Mouse (Mus musculus): ENCODE data around the gene Ppfia1. TPM values are rescaled to one million over a fixed set of nuclear protein-coding genes. Genes with fewer than 3 reads are reported as not detected.
A peak's percentile ranks its signal among the peaks of the same experiment; 100 is the strongest.

Gene Ppfia1
- total and polyA plus RNA-seq, 2 experiments from 2014 or later: 14.3 to 30.4 TPM

DNA sequence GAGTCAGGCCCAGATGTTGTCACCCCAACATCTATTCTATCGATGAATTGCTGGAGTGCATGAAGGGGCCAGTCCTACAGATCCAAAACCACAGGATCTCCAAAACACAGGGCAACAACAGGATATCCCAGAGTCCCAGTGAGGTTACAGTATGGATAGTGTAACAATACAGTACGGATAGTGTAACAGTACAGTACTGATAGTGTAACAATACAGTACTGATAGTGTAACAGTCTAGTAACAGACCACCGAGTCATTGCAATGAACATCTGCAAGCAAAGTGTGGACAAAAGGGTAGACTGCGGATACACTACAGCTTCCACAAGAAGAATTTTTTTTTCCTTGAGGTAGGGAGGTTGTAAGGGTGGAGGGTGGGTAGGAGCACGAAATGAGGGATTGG lies 12.2 kb downstream of the Ppfia1 start:
- no peaks in the 10 kb centered on the region for H3K36me3 ChIP-seq (ENCODE audit: insufficient read depth, low read length)
- WGBS: 98% methylated on average over 5 of the region's 5 CpGs
- no peaks in the 10 kb centered on the region for H3K9me3 ChIP-seq (ENCODE audit: low read length)
- DNase-seq (ENCODE audit: low spot score): no peak
- H3K9ac ChIP-seq (replicated peaks; ENCODE audit: low read length, poor library complexity, severe bottlenecking): no peak overlapping the region
- H3K4me2 ChIP-seq (ENCODE audit: low read depth, low read length, poor library complexity, severe bottlenecking): no peak overlapping the region
- H3K27me3 ChIP-seq (ENCODE audit: insufficient read depth, low read length): no peaks in the 10 kb centered on the region
- H3K27ac ChIP-seq (ENCODE audit: low read depth, low read length): no peak overlapping the region
- no peaks in the 10 kb centered on the region for H3K4me1 ChIP-seq (ENCODE audit: insufficient read depth, low read length)
- H3K4me3 ChIP-seq (ENCODE audit: low read depth, low read length): no peak overlapping the region
- ATAC-seq (ENCODE audit: low FRiP score): no peak
- TF ChIP-seq CTCF (IDR thresholded peaks at IDR 0.05): no peak

DNA sequence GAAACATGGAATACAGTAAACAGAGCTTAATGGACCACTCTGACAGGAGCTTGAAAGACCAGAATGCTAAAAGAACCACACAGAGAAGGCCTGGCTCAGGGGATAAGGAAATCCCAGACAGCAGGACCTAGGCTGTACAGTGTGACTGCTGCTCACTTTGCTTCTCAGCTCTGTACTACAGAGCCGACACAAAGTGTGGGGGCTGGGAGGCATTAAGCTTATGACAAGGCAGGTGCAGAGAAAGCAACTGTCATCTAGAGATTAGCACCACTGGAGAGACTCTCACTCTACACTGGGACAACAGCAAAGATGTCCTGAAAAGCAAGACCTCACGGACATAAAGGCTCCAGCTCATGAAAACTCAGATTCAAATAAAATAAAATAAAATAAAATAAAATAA lies 14.4 kb downstream of the Ppfia1 start:
- TF ChIP-seq CTCF (IDR thresholded peaks at IDR 0.05): no peak
- no peak for DNase-seq (ENCODE audit: low spot score)
- Histone ChIP-seq H3K36me3 (ENCODE audit: insufficient read depth, low read length) (no peaks in the 10 kb centered on the region), H3K4me2 (ENCODE audit: low read depth, low read length, poor library complexity, severe bottlenecking) (no peak overlapping the region), H3K9me3 (ENCODE audit: low read length) (no peaks in the 10 kb centered on the region), H3K4me1 (ENCODE audit: insufficient read depth, low read length) (no peaks in the 10 kb centered on the region), H3K27me3 (ENCODE audit: insufficient read depth, low read length) (no peaks in the 10 kb centered on the region), H3K4me3 (ENCODE audit: low read depth, low read length) (no peak overlapping the region), H3K27ac (ENCODE audit: low read depth, low read length) (no peak overlapping the region), H3K9ac (replicated peaks; ENCODE audit: low read length, poor library complexity, severe bottlenecking) (no peak overlapping the region)
- no peak for ATAC-seq (ENCODE audit: low FRiP score)
- 67% methylated on average over 2 of the region's 2 CpGs for WGBS

DNA sequence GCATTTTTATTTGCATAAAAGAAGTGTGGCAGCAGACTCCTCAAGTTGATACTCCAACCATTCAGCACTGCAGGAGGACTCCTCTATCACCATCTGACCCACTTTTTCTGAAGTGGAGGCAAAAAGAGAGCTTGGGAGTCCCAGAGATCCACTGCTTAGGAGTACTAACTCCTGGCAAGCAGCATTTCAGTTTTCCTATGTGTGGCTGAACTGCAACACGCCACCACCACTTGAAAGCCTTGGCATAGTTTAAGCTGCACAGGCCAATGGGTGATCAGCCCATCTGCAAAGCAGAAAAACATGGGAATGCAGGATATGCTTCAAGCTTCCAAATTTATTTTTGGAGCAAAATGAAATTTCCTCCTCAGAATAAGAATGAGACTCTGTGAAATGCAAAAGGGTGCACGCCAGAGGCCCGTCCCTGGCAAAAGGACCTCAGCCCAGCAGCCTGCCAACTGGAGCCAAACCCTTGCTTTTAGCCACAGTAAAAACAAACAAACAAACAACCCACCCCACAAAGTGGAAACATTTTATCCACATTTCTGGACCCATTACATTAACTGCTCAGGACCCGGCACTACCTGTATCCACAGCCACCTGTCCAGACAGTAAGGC lies 15.4 kb downstream of the Ppfia1 start:
- Histone ChIP-seq H3K9me3 (ENCODE audit: low read length) (no peaks in the 10 kb centered on the region), H3K36me3 (ENCODE audit: insufficient read depth, low read length) (no peaks in the 10 kb centered on the region), H3K27ac (ENCODE audit: low read depth, low read length) (peak overlapping the region; percentile 32; the same call in 1 of the 2 replicates), H3K4me3 (ENCODE audit: low read depth, low read length) (no peak overlapping the region), H3K4me1 (ENCODE audit: insufficient read depth, low read length) (no peaks in the 10 kb centered on the region), H3K9ac (replicated peaks; ENCODE audit: low read length, poor library complexity, severe bottlenecking) (no peak overlapping the region), H3K4me2 (ENCODE audit: low read depth, low read length, poor library complexity, severe bottlenecking) (no peak overlapping the region), H3K27me3 (ENCODE audit: insufficient read depth, low read length) (no peaks in the 10 kb centered on the region)
- 71% methylated on average over 4 of the region's 4 CpGs for WGBS
- DNase-seq (ENCODE audit: low spot score) (peak; percentile 41), ATAC-seq (ENCODE audit: low FRiP score) (no peak)
- TF ChIP-seq CTCF (IDR thresholded peaks at IDR 0.05): no peak

DNA sequence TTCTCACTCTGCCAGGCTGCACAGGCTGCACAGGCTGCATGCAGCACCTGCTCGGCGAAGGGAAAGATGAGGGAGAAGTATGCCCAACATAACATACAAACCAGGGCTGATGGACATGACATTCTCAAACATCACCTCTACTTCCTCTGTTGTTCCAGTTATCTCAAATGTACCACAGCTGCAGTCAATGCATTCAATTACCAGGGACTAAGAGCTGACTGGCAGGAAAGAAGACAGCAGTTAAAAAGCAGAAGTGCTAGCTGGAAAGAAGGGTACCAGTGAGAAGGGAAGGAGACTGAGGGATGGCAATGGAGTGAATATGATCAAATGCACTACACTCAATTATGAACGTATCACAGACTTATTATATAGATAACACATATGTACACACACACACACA lies 17.2 kb downstream of the Ppfia1 start:
- Histone ChIP-seq H3K27me3 (ENCODE audit: insufficient read depth, low read length) (no peaks in the 10 kb centered on the region), H3K4me3 (ENCODE audit: low read depth, low read length) (no peak overlapping the region), H3K9me3 (ENCODE audit: low read length) (no peaks in the 10 kb centered on the region), H3K9ac (replicated peaks; ENCODE audit: low read length, poor library complexity, severe bottlenecking) (no peak overlapping the region), H3K27ac (ENCODE audit: low read depth, low read length) (no peak overlapping the region), H3K36me3 (ENCODE audit: insufficient read depth, low read length) (no peaks in the 10 kb centered on the region), H3K4me2 (ENCODE audit: low read depth, low read length, poor library complexity, severe bottlenecking) (no peak overlapping the region), H3K4me1 (ENCODE audit: insufficient read depth, low read length) (no peaks in the 10 kb centered on the region)
- TF ChIP-seq CTCF (IDR thresholded peaks at IDR 0.05): no peak
- DNase-seq (ENCODE audit: low spot score) (no peak), ATAC-seq (ENCODE audit: low FRiP score) (no peak)
- 88% methylated on average over 3 of the region's 3 CpGs for WGBS

DNA sequence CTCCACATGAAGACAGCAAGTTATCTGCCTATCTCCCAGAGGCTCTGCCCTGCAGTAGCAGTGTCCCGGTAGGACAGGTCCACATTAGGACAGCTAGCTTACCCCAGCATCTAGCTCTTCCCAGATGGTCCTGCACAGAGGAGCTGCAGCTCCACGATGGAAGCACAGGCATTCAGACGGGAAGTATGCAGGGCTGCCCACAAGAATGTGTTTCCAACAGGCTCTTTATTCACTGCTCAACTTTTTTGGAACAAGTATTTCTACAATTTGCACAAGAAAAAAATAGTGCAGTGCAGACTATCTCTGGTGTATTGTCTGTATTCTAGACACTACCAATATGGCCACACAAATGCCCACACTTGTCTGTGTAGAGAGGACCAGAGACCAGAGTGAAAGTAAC lies 18.8 kb downstream of the Ppfia1 start:
- TF ChIP-seq CTCF (IDR thresholded peaks at IDR 0.05): no peak
- no peaks in the 10 kb centered on the region for H3K27me3 ChIP-seq (ENCODE audit: insufficient read depth, low read length)
- DNase-seq (ENCODE audit: low spot score): no peak
- H3K4me1 ChIP-seq (ENCODE audit: insufficient read depth, low read length): no peaks in the 10 kb centered on the region
- WGBS: 80% methylated on average over 3 of the region's 3 CpGs
- no peak overlapping the region for H3K27ac ChIP-seq (ENCODE audit: low read depth, low read length)
- ATAC-seq (ENCODE audit: low FRiP score): no peak
- H3K9ac ChIP-seq (replicated peaks; ENCODE audit: low read length, poor library complexity, severe bottlenecking): no peak overlapping the region
- H3K9me3 ChIP-seq (ENCODE audit: low read length): no peaks in the 10 kb centered on the region
- H3K4me2 ChIP-seq (ENCODE audit: low read depth, low read length, poor library complexity, severe bottlenecking): no peak overlapping the region
- no peaks in the 10 kb centered on the region for H3K36me3 ChIP-seq (ENCODE audit: insufficient read depth, low read length)
- H3K4me3 ChIP-seq (ENCODE audit: low read depth, low read length): no peak overlapping the region

DNA sequence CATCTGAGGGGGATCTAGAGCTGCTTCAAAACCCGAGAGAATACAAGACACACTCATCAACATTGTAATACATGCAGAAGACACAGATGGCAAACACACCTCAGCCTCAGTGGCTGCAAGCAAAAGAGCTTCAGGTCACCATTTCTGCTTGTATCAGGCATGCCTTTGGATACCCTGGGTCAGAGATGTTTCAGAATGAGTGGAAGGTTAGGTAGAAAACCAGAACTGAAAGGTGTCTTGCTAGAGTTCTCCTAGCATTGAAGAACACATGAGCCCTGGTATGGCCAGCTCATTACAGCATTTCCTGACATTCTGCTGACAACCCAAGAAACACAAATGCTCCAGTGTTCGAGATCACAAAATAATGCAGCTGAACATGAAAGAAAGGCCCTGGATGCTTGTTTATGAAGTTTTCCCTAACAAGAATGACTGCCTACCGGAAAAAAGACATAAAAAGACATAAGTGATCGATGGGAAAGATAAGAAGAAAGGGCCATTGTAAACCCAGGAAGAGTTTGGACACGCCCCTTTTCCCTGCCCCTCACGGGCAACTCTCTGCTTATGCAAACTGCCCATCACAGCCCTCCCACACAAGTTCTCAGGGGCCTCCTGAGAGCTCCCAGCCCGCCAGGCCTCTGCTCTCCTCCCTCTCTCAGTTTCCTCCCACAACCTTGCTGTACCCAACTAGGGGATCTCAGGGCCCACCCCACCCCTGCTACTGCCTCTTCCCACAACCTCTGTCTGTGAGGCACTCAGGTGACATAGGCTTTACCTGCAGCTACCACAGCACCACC lies 21.7 kb downstream of the Ppfia1 start:
- H3K4me3 ChIP-seq (ENCODE audit: low read depth, low read length): no peak overlapping the region
- no peak overlapping the region for H3K9ac ChIP-seq (replicated peaks; ENCODE audit: low read length, poor library complexity, severe bottlenecking)
- 46% methylated on average over 7 of the region's 7 CpGs for WGBS
- no peaks in the 10 kb centered on the region for H3K36me3 ChIP-seq (ENCODE audit: insufficient read depth, low read length)
- no peak overlapping the region for H3K4me2 ChIP-seq (ENCODE audit: low read depth, low read length, poor library complexity, severe bottlenecking)
- no peaks in the 10 kb centered on the region for H3K9me3 ChIP-seq (ENCODE audit: low read length)
- ATAC-seq (ENCODE audit: low FRiP score) (no peak), DNase-seq (ENCODE audit: low spot score) (no peak)
- no peak overlapping the region for H3K27ac ChIP-seq (ENCODE audit: low read depth, low read length)
- no peak for TF ChIP-seq CTCF (IDR thresholded peaks at IDR 0.05)
- no peaks in the 10 kb centered on the region for H3K4me1 ChIP-seq (ENCODE audit: insufficient read depth, low read length)
- H3K27me3 ChIP-seq (ENCODE audit: insufficient read depth, low read length): no peaks in the 10 kb centered on the region
